8 mouse cellular contexts compared by ENCODE assay signal in genomic region chr7:128687821-128688564, GRCm38 (mm10). TPM values are rescaled to one million over a fixed set of nuclear protein-coding genes. Genes with fewer than 3 reads are reported as not detected.
DNase-seq lines count a peak whose midpoint lies in the region; ATAC-seq and TF ChIP-seq lines count a peak whose summit lies in the region.

No protein-coding gene starts in this region.

- H3K4me2 ChIP-seq in forebrain, embryonic 16.5 days (ENCODE audit: low read length): peak overlapping the region; percentile 52

- peak; percentile 84 for ATAC-seq in forebrain, embryonic 16.5 days
- peak; percentile 59 for ATAC-seq in neutrophil, adult 5-6 weeks (ENCODE audit: extremely low read depth, insufficient number of reproducible peaks, low FRiP score, poor library complexity, severe bottlenecking)

- in situ Hi-C loops in ES-E14 (cut with MboI; ENCODE audit: low sequenced_read_pairs in 2 of 2, unreplicated experiment in 2 of 2): loop anchor here (10.0 to 25.0 kb wide), 2 partner anchors 213 to 276 kb away; partner anchors contain the start of gene Rgs10 (in 1 of the 2)

- H3K27me3 ChIP-seq in forebrain, embryonic 16.5 days (replicated peaks; ENCODE audit: control insufficient read depth, insufficient read depth, low read length): no peaks in the 10 kb centered on the region

- no peak for TF ChIP-seq POLR2A in lung, adult 2 months (IDR thresholded peaks at IDR 0.05; ENCODE audit: borderline replicate concordance, extremely low read depth, low read depth, low read length)

- H3K4me3 ChIP-seq in ES-E14 (ENCODE audit: insufficient read depth in 1 of 2, low read depth in 1 of 2, low read length in 2 of 2, poor library complexity in 1 of 2, severe bottlenecking in 1 of 2): peak overlapping the region; percentile 68 to 82
- peak overlapping the region; percentile 54 for H3K4me3 ChIP-seq in forebrain, embryonic 16.5 days (replicated peaks; ENCODE audit: low read length)
- H3K4me3 ChIP-seq in layer of hippocampus, adult 2 months: peak overlapping the region; percentile 58
- H3K4me3 ChIP-seq in lung, adult 2 months (replicated peaks; ENCODE audit: extremely low read depth, low read depth, low read length): peak overlapping the region; percentile 33

- peak; percentile 42 for DNase-seq in ES-E14 (ENCODE audit: low read depth, low spot score)
- DNase-seq in cerebellum, adult 18-20 months: peak; percentile 82 to 92
- peak; percentile 24 for DNase-seq in heart, postnatal 25 days (ENCODE audit: low spot score)
- peak; percentile 78 to 82 for DNase-seq in layer of hippocampus, adult 2 months (ENCODE audit: low spot score in 2 of 2)
- peak; percentile 65 for DNase-seq in lung, adult 2 months
- peak; percentile 78 for DNase-seq in testis, postnatal 10 days (ENCODE audit: low spot score)

- TF ChIP-seq CTCF in layer of hippocampus, adult 2 months (conservative IDR thresholded peaks at IDR 0.05): no peak
- TF ChIP-seq CTCF in lung, adult 2 months (IDR thresholded peaks at IDR 0.05; ENCODE audit: insufficient read depth, low read length): no peak

- WGBS in forebrain, embryonic 16.5 days: 60% methylated on average over 56 of the region's 56 CpGs
- 50% methylated on average over 56 of the region's 56 CpGs for WGBS in lung, adult 2 months

- H3K9ac ChIP-seq in ES-E14 (ENCODE audit: insufficient read depth, low read depth, low read length, poor library complexity, severe bottlenecking): no peak overlapping the region
- H3K9ac ChIP-seq in forebrain, embryonic 16.5 days (replicated peaks; ENCODE audit: low read depth, low read length): peak overlapping the region; percentile 71

- H3K9me3 ChIP-seq in ES-E14 (ENCODE audit: control insufficient read depth, insufficient read depth, low read depth, low read length): no peaks in the 10 kb centered on the region
- peaks cover 14% of the 10 kb centered on the region for H3K9me3 ChIP-seq in forebrain, embryonic 16.5 days (ENCODE audit: control insufficient read depth, low read length)

- H3K36me3 ChIP-seq in ES-E14 (ENCODE audit: control insufficient read depth, insufficient read depth, low read length, poor library complexity, severe bottlenecking): peaks cover 7% of the 10 kb centered on the region; the same call in 1 of the 2 replicates
- H3K36me3 ChIP-seq in forebrain, embryonic 16.5 days (ENCODE audit: control insufficient read depth, insufficient read depth): peaks cover 37% of the 10 kb centered on the region

- H3K27ac ChIP-seq in ES-E14 (ENCODE audit: insufficient read depth, low read depth, low read length, poor library complexity, severe bottlenecking): no peak overlapping the region
- H3K27ac ChIP-seq in forebrain, embryonic 16.5 days (ENCODE audit: low read length): peak overlapping the region; percentile 95
- H3K27ac ChIP-seq in layer of hippocampus, adult 2 months: peak overlapping the region; percentile 83

- no peaks in the 10 kb centered on the region for H3K4me1 ChIP-seq in ES-E14 (ENCODE audit: control insufficient read depth in 2 of 2, insufficient read depth in 2 of 2, low read length in 2 of 2, poor library complexity in 1 of 2)
- H3K4me1 ChIP-seq in forebrain, embryonic 16.5 days (replicated peaks; ENCODE audit: control insufficient read depth, insufficient read depth, low read length): peaks cover 10% of the 10 kb centered on the region
- no peaks in the 10 kb centered on the region for H3K4me1 ChIP-seq in lung, adult 2 months (ENCODE audit: control insufficient read depth, insufficient read depth, low read length)

- intact Hi-C loops in heart, postnatal 25 days (cut with DNase I): no loop called here

TF ChIP-seq in ES-E14, 5 proteins besides CTCF, POLR2A, EP300 and RAD21:
- TF ChIP-seq ZC3H11A (IDR thresholded peaks at IDR 0.05; ENCODE audit: borderline replicate concordance, low read depth, low read length) (no peak), MAFK (IDR thresholded peaks at IDR 0.05; ENCODE audit: insufficient read depth, low read depth, low read length) (no peak), HCFC1 (IDR thresholded peaks at IDR 0.05; ENCODE audit: borderline replicate concordance, insufficient read depth, low read length) (0 out of 2 replicates have a peak, but pooled peaks have one; percentile 28), CHD2 (IDR thresholded peaks at IDR 0.05; ENCODE audit: low read depth, low read length) (no peak), ZNF384 (IDR thresholded peaks at IDR 0.05; ENCODE audit: low read depth, low read length) (no peak)

RNA-seq across cellular contexts. Expression of gene Mcmbp, which starts 52.3 kb away (rescaled TPM):
- total RNA-seq in ES-E14 (2012; rRNA removed): 61.3 and 67.8 TPM in 2 replicates
- 59.0 and 60.8 TPM in 2 replicates for polyA plus RNA-seq in forebrain, embryonic 16.5 days (2015; fragmentation: Nextera tagmentation; extraction: Ambion mirVana)
- 10 to 100 TPM; 24.4 to 27.5 TPM for total RNA-seq in heart, postnatal 25 days (2021)
- 10 to 100 TPM; 25.0 to 31.2 TPM for total RNA-seq in layer of hippocampus, adult 2 months (2021)
- polyA plus RNA-seq in lung, adult 2 months (2012; rRNA removed): 31.1 and 32.5 TPM in 2 replicates
- 53.0 and 71.0 TPM in 2 replicates for total RNA-seq in neutrophil, adult 5-6 weeks (2017)

RNA-seq across cellular contexts. Expression of gene Sec23ip, which starts 56.8 kb away (rescaled TPM):
- 18.9 and 25.3 TPM in 2 replicates for total RNA-seq in ES-E14 (2012; rRNA removed)
- polyA plus RNA-seq in forebrain, embryonic 16.5 days (2015; fragmentation: Nextera tagmentation; extraction: Ambion mirVana): 37.5 and 38.6 TPM in 2 replicates
- 10 to 100 TPM; 27.2 to 28.7 TPM for total RNA-seq in heart, postnatal 25 days (2021)
- 10 to 100 TPM; 46.9 to 59.3 TPM for total RNA-seq in layer of hippocampus, adult 2 months (2021)
- polyA plus RNA-seq in lung, adult 2 months (2012; rRNA removed): 19.3 and 24.3 TPM in 2 replicates
- 36.5 and 36.6 TPM in 2 replicates for total RNA-seq in neutrophil, adult 5-6 weeks (2017)

Comparison
In these comparisons a context has a peak if more than half of its experiments do, and no peak if none do; other contexts are left out.
1. DNase-seq: peak in every context shown above with its lines; median percentile 87 in cerebellum, adult 18-20 months; 80 in layer of hippocampus, adult 2 months; 78 in testis, postnatal 10 days; 65 in lung, adult 2 months; 42 in ES-E14; 24 in heart, postnatal 25 days.